Mouse (Mus musculus): Measurements from ENCODE around the gene Atg3.

DNA sequence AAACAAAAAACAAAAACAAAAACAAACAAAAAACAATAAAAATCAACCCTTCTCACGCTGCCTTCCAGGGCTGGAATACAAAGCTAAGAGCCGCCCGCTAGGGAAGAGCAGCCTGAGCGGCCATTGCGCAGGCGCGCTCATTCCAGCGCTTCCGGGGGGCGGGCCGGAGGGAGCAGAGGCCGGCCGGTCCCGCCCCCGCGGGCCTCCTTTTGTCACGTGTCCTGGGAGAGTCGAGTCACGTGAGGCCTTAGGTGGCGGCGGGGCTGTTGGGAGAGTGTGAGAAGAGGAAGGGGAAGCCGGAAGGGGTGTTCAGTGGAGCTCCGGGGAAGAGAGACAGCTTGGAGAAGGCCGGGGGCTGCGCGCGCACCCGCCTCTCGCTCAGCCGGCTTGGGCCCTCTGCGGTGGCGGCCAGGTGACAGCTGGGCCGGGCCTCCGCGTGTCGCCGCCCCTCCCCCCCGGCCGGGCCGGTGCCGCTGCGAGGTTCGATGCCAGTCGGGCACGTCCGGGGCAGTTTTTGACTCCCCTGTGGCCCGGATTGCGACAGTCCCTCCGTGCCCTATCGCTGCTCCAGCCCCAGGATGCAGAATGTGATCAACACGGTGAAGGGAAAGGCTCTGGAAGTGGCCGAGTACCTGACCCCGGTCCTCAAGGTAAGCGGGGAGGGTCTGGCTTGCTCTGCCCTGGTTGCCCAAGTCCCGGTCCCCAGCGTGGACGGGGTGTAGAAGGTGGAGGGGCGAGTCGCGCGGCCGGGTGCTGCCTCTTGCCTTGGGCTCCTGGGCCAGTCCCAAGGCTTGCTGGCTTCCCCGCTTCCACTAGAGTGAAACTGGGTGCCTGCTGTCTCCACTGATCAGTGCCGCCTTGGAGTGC, at the start of gene Atg3, which contains the start of gene Slc35a5:
- no peak for TF ChIP-seq CTCF (conservative IDR thresholded peaks at IDR 0.05; ENCODE audit: low read length)
- no peak for TF ChIP-seq NANOG (IDR thresholded peaks at IDR 0.05; ENCODE audit: borderline replicate concordance, low read length)
